In the genomic region with DNA sequence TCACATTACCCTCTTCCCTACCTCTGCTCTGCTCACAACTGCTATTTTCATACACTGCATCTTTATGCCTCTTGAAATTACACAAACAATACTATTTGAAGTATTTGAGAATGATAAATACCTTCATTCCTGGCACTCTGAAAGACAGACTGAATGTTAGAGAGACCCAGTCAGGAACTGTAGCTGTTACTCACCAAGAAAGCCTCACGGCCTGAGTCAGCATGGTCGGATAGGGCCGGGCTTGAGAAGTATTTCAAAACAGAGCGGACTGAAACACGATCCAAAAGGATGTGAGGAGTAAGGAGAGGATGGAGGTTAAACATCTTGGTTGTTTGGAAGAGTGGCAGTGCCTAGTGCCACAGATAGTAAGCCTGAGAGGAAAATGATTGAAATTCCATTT, we compare ENCODE assay signal across 16 mouse cellular contexts. TPM values are rescaled to one million over a fixed set of nuclear protein-coding genes. Genes with fewer than 3 reads are reported as not detected.
"Had no signal": no experiment of that assay in that cellular context is flagged by ENCODE, and none has a peak within 500 bp of the region (broad histone marks: within the 10 kb centered on the region; RNA-seq: fewer than 3 reads in every experiment).

No protein-coding gene starts in this region.

- H3K9me3 ChIP-seq: limb, embryonic 13.5 days; midbrain, embryonic 12.5 days; neural tube, embryonic 15.5 days had no signal

- H3K4me2 ChIP-seq: limb, embryonic 13.5 days; lung, embryonic 14.5 days; midbrain, embryonic 12.5 days; neural tube, embryonic 15.5 days had no signal

- DNase-seq: kidney, adult 9 months; kidney, postnatal 36 days; layer of hippocampus, adult 9-11 months; layer of hippocampus, postnatal 36 days; lung, postnatal 14 days; thymus, postnatal 4 days had no signal

- H3K4me3 ChIP-seq: limb, embryonic 13.5 days; midbrain, embryonic 12.5 days; neural tube, embryonic 15.5 days had no signal

- H3K27ac ChIP-seq: kidney, postnatal 0 days; limb, embryonic 13.5 days; liver, embryonic 14.5 days; midbrain, embryonic 12.5 days; neural tube, embryonic 15.5 days; stomach, postnatal 0 days had no signal

- H3K4me1 ChIP-seq: limb, embryonic 13.5 days; midbrain, embryonic 12.5 days; neural tube, embryonic 15.5 days had no signal

- H3K27me3 ChIP-seq: limb, embryonic 13.5 days; midbrain, embryonic 12.5 days; neural tube, embryonic 15.5 days had no signal

- H3K9ac ChIP-seq: limb, embryonic 13.5 days; liver, embryonic 14.5 days; lung, embryonic 14.5 days; midbrain, embryonic 12.5 days; neural tube, embryonic 15.5 days had no signal

- H3K36me3 ChIP-seq: limb, embryonic 13.5 days; midbrain, embryonic 12.5 days; neural tube, embryonic 15.5 days had no signal

RNA-seq across cellular contexts. Expression of a gene that starts 39.7 kb away (rescaled TPM):
- total RNA-seq: layer of hippocampus, adult 18-20 months; left cerebral cortex, postnatal 36 days; midbrain, postnatal 0 days had no signal
- polyA plus RNA-seq: midbrain, embryonic 12.5 days; neural tube, embryonic 15.5 days had no signal
